Mouse (Mus musculus) adipocyte (in vitro differentiated cells): ENCODE measurements around the gene Ethe1.
"Not testable (repeated sequence)": the region's sequence is repeated elsewhere in the genome, so short reads cannot be mapped to it uniquely, and the experiment has no call there.

Experiments
- DNase-seq: peaks from one replicate; pipeline ENCODE4 v3.0.0-alpha.2; 2016; ENCODE audit warnings: low spot score

Gene Ethe1

DNA sequence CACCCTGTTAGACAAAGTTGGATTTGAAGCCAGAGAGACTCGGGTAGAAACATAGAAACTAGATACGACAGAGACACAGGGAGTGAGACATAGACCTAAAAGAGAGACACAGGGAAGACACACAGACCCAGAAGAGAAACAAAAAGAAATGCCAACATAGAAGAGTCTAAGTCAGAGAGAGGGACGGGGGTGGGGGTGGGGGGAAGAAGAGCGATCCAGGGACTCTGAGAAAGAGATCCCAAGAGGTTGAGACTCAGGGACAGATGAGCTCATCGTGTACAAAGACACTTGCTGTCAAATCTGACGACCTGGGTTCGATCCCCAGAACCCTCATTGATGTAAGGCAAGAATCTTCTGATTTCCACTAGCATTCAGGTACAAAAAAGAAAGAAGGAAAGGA is 24.4 kb downstream of the Ethe1 start:
- no peak for DNase-seq

GRCm38 (mm10) chr7:24612308-24612910 is 25.1 kb downstream of the Ethe1 start:
- DNase-seq: no peak

GRCm38 (mm10) chr7:24614816-24615215 is 27.5 kb downstream of the Ethe1 start:
- no peak for DNase-seq

DNA sequence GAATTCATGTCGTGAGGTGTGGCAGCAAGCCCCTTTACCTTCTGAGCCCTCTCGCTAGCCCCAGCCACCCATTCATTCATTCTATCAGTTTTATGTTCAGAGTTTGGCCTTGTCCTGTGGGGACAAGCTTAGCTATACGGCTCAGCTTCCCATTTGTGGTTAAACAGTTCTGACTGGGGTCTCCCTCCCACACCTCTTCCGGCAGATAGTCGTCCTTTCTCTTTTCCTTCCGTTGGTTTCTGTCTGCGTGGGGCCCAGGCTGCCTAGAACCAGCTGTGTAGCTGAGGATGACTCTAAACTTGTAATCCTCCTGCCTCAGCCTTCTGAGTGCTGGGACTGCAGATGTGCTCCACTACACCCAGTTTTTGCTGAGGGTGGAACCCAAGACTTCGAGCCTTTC is 30.4 kb downstream of the Ethe1 start:
- no peak for DNase-seq

DNA sequence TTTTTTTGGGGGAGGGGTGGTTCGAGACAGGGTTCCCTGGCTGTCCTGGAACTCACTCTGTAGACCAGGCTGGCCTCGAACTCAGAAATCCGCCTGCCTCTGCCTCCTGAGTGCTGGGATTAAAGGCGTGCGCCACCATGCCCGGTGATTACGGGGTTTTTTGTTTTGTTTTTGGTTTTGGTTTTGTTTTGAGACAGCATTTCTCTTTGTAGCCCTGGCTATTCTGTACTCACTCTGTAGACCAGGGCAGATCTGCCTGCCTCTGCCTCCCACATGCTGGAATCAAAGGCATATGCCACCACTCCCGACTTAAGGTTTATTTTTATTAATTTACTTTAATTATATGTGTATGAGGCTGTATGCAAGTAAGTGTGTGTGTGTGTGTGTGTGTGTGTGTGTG is 31.0 kb downstream of the Ethe1 start:
- not testable (repeated sequence) for DNase-seq

DNA sequence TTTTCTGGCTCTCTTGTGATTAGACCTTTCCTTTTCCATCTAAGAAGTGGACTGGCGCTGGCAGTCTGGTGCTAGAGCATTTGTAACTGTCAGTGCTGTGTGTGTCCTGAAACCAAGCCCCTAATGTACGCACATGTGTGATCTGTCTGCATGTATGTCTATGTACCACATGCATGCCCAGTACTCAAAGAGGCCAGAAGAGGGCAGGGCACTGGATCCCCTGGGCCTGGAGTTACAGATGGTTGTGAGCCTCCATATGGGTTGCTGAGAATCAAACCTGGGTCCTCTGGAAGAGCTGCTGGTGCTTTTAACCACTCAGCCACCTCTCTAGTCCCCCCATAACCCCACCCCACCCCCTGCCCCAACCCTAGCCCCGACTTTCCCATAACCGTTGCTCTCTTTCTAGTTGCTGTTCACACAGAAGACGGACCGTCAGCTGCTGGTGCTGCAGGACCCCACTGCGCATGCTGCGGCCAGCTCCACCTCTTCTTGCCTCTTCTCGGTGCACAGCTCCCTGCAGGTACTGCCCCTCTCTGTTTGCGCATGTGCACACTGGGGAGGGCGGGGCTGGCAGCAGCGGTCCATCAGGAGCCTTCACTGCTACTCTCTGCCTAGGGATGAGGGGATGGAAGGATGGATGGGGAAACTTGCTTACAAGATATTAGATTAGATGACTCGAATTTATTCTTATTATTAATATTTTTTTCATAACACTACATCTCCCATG is 32.5 kb downstream of the Ethe1 start:
- no peak for DNase-seq

DNA sequence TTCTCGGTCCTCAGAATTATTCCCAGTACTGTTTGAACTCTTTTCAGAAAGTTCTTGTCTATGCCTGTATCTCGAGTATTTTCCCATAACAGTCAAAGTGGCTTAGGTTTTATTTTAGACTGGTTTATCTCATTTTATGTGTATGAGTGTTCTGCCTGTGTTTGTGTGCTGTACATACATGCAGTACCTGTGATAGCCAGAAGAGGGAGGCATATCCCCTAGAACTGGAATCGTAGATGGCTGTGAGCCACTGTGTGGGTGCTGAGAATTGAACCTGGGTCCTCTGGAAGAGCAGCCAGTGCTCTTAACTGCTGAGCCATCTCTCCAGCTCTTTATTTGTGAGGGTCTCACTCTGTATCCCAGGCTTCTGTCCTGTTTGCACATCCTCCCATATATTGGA is 33.9 kb downstream of the Ethe1 start:
- DNase-seq: no peak

- no peak for DNase-seq
These were observed 35.6 kb downstream of the Ethe1 start for GRCm38 (mm10) chr7:24622967-24623366.

DNA sequence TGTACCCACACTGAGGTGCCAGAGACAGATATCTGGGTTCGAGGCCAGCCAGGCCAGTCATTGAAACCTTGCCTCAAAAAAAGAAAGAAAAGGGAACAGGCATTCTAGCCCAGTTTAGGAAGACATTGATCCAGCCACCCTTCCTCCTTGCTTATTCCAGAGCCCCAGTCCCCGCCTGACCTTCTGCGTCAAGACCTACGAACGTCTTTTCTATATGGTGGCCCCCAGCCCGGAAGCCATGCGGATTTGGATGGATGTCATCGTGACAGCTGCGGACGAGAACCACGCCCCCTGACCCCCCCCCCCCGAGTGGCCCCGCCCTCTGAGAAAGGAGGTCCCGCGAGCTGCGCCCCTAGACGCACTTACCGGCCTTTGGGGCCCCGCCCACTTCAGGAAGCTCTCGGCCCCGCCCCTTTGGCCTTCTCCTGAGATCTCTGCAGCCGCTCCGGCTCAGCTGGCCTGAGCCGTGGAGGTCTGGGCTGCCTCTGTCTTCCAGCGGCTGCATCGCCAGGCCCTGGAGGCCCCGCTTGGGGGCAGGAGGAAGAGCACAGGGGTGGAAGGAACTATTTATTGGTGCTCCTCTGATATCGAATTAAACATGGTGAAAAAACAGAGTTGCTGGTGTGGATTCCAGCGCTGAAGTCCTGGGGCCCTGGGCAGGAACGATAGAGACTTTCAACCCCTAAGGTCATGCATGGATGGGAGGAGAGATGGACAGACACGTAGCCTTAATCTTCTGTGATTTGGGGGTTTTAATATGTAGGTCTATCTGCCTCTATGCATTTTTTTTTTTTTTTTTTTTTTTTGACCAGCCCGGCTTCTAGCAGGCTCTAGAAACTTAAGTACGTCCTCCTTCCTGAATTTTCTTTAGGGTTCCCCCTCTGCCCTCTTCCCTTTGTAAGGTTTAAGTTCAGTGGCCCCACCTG is 41.6 kb downstream of the Ethe1 start:
- DNase-seq: no peak

GRCm38 (mm10) chr7:24629672-24630071 is 42.3 kb downstream of the Ethe1 start:
- DNase-seq: no peak

- DNase-seq: no peak
These were observed 43.0 kb downstream of the Ethe1 start for GRCm38 (mm10) chr7:24630116-24630880.

GRCm38 (mm10) chr7:24636264-24636663 is 48.9 kb downstream of the Ethe1 start, which contains the start of gene Lypd3:
TSS of gene Lypd3 (plus strand) at chr7:24636550.
- no peak for DNase-seq

- DNase-seq: no peak
These were observed 49.7 kb downstream of the Ethe1 start for GRCm38 (mm10) chr7:24637046-24637445.

DNA sequence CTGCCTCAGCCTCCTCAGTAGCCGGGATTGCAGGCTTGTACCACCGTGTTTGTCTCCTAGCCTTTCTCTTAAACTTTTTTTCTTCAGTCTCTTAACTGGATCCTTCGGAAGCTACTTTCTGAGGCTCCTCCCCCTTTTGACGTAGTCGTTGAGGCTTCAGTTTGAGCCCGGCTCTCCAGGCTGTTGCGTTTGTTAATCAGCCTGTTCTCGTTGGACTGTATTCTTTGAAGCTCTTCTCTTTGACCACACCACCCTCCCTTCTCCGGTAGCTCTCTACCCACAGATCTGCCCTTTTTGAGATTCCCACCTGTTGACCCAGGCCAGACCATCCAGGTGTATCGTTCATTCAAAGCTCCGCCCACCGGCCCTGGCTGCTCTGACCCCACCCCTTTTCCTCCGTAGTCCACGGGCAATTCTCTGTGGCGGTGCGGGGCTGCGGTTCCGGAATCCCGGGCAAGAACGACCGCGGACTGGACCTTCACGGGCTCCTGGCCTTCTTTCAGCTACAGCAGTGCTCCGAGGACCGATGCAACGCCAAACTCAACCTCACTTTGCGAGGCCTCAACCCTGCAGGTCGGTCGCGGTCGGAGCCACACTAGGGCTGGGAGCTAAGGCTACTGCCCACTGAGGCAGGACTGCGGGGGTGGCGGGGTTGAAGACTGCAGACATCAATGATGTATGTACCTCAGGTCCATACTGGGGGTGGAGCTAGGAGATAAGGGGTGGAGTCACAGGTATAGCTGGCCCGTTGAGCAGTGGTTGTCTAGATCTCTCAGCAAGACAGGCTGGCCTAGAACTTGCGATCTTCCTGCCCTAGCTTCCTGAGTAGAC is 50.9 kb downstream of the Ethe1 start:
- DNase-seq: no peak

GRCm38 (mm10) chr7:24640450-24640849 is 53.1 kb downstream of the Ethe1 start:
- DNase-seq: no peak

- peak; percentile 7 for DNase-seq
These were observed 55.1 kb downstream of the Ethe1 start for GRCm38 (mm10) chr7:24642491-24642890.

DNA sequence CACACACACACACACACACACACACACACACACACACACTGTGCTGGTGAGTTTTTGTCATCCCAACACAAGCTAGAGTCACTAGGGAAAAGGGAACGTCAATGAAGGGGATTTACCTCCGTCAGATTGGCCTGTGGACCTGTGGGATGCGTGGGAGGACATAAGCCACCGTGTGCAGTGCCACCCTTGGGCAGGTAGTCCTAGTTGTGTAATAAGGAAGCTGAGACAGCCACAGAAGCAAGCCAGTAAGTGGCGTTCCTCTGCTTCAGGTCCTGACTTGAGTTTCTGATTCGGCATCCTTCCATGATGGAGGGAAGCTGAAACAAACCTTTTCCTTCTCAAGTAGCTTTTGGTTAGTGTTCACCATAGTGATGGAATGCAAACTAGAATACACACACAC is 57.1 kb downstream of the Ethe1 start:
- no peak for DNase-seq

DNA sequence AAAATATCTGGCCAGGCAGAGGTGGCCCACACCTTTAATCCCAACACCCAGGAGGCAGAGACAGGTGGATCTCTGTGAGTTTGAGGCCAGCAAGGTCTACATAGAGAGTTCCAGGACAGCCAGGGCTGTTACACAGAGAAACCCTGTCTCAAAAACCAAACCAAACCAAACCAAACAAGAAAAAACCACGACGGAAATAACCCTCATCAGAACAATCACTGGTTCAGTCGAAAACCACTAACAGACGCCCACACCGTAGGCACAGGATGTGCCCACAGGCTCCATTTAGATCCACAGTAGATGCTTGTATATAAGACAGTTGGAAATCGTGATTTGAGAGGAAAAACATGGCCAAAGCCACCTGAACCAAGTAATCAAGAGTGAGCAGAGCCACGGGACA is 57.7 kb downstream of the Ethe1 start:
- DNase-seq: no peak

GRCm38 (mm10) chr7:24646486-24646885 is 59.1 kb downstream of the Ethe1 start:
- no peak for DNase-seq

GRCm38 (mm10) chr7:24653681-24654080 is 66.3 kb downstream of the Ethe1 start:
- DNase-seq: peak; percentile 26
